Mouse (Mus musculus): Measurements from ENCODE around the gene Tnfsf14. TPM values are rescaled to one million over a fixed set of nuclear protein-coding genes. Genes with fewer than 3 reads are reported as not detected.

Gene Tnfsf14
- polyA plus RNA-seq (2015; fragmentation: Nextera tagmentation; extraction: Ambion mirVana), result not detected in 2 replicates

- Histone ChIP-seq H3K4me3 (no peak within 1 kb of the TSS), H3K27me3 (replicated peaks) (no peaks in the 10 kb centered on the region), H3K4me1 (no peaks in the 10 kb centered on the region), H3K9ac (no peak within 1 kb of the TSS), H3K27ac (no peak within 1 kb of the TSS), H3K4me2 (no peak within 1 kb of the TSS), H3K9me3 (no peaks in the 10 kb centered on the region), H3K36me3 (replicated peaks) (no peaks in the 10 kb centered on the region)
- ATAC-seq (replicated peaks), result no peak
- 83% methylated on average over 11 of the region's 11 CpGs for WGBS
These were observed at the start of gene Tnfsf14 for GRCm38 (mm10) chr17:57194041-57194507. Tnfsf14 (minus strand) TSS chr17:57194177.

- Histone ChIP-seq H3K9me3 (no peaks in the 10 kb centered on the region), H3K36me3 (replicated peaks) (0 out of 2 replicates have a peak, but pooled peaks cover 8% of the 10 kb centered on the region), H3K9ac (no peak overlapping the region), H3K27me3 (replicated peaks) (no peaks in the 10 kb centered on the region), H3K4me1 (no peaks in the 10 kb centered on the region), H3K27ac (no peak overlapping the region), H3K4me3 (no peak overlapping the region), H3K4me2 (no peak overlapping the region)
- ATAC-seq (replicated peaks), result no peak
- 93% methylated on average over 9 of the region's 9 CpGs for whole genome bisulfite sequencing
These were observed 43.2 kb upstream of the Tnfsf14 start for GRCm38 (mm10) chr17:57237181-57237580.

- no peak for ATAC-seq (replicated peaks)
- WGBS, result 91% methylated on average over 5 of the region's 5 CpGs
These were observed 41.8 kb upstream of the Tnfsf14 start for GRCm38 (mm10) chr17:57235803-57236202.

GRCm38 (mm10) chr17:57234254-57234928, 40.4 kb upstream of the Tnfsf14 start:
- no peak overlapping the region for H3K27ac ChIP-seq
- H3K4me2 ChIP-seq, result no peak overlapping the region
- H3K9me3 ChIP-seq, result no peaks in the 10 kb centered on the region
- H3K4me3 ChIP-seq, result no peak overlapping the region
- H3K27me3 ChIP-seq (replicated peaks), result no peaks in the 10 kb centered on the region
- 85% methylated on average over 12 of the region's 12 CpGs for WGBS
- no peak overlapping the region for H3K9ac ChIP-seq
- no peaks in the 10 kb centered on the region for H3K4me1 ChIP-seq
- 0 out of 2 replicates have a peak, but pooled peaks cover 5% of the 10 kb centered on the region for H3K36me3 ChIP-seq (replicated peaks)
- no peak for ATAC-seq (replicated peaks)

More at GRCm38 (mm10) chr17:57235803-57236202, 41.8 kb upstream of the Tnfsf14 start:
- Histone ChIP-seq H3K4me2 (no peak overlapping the region), H3K9me3 (no peaks in the 10 kb centered on the region), H3K9ac (no peak overlapping the region), H3K4me1 (no peaks in the 10 kb centered on the region), H3K36me3 (replicated peaks) (0 out of 2 replicates have a peak, but pooled peaks cover 5% of the 10 kb centered on the region), H3K27ac (no peak overlapping the region), H3K27me3 (replicated peaks) (no peaks in the 10 kb centered on the region), H3K4me3 (no peak overlapping the region)

- no peak overlapping the region for H3K27ac ChIP-seq
- ATAC-seq (replicated peaks), result no peak
- no peaks in the 10 kb centered on the region for H3K4me1 ChIP-seq
- H3K4me3 ChIP-seq, result no peak overlapping the region
- no peaks in the 10 kb centered on the region for H3K9me3 ChIP-seq
- no peak overlapping the region for H3K9ac ChIP-seq
- WGBS, result 50% methylated on average over 7 of the region's 7 CpGs
- no peaks in the 10 kb centered on the region for H3K27me3 ChIP-seq (replicated peaks)
- H3K36me3 ChIP-seq (replicated peaks), result 0 out of 2 replicates have a peak, but pooled peaks cover 5% of the 10 kb centered on the region
- no peak overlapping the region for H3K4me2 ChIP-seq
These were observed 39.1 kb upstream of the Tnfsf14 start for GRCm38 (mm10) chr17:57233038-57233437.

GRCm38 (mm10) chr17:57232200-57232599, 38.2 kb upstream of the Tnfsf14 start:
- Histone ChIP-seq H3K27me3 (replicated peaks) (no peaks in the 10 kb centered on the region), H3K4me1 (no peaks in the 10 kb centered on the region), H3K36me3 (replicated peaks) (no peaks in the 10 kb centered on the region), H3K4me3 (no peak overlapping the region), H3K9ac (no peak overlapping the region), H3K9me3 (no peaks in the 10 kb centered on the region), H3K27ac (no peak overlapping the region), H3K4me2 (no peak overlapping the region)
- WGBS, result 88% methylated on average over 1 of the region's 1 CpGs
- no peak for ATAC-seq (replicated peaks)

- ATAC-seq (replicated peaks), result no peak
- Histone ChIP-seq H3K4me2 (no peak overlapping the region), H3K27me3 (replicated peaks) (no peaks in the 10 kb centered on the region), H3K9me3 (no peaks in the 10 kb centered on the region), H3K27ac (no peak overlapping the region), H3K4me1 (no peaks in the 10 kb centered on the region), H3K4me3 (no peak overlapping the region), H3K9ac (no peak overlapping the region), H3K36me3 (replicated peaks) (no peaks in the 10 kb centered on the region)
These were observed 37.4 kb upstream of the Tnfsf14 start for GRCm38 (mm10) chr17:57231321-57231771.

- WGBS, result 66% methylated on average over 6 of the region's 6 CpGs
- ATAC-seq (replicated peaks), result no peak
- H3K36me3 ChIP-seq (replicated peaks), result no peaks in the 10 kb centered on the region
- H3K27me3 ChIP-seq (replicated peaks), result no peaks in the 10 kb centered on the region
- H3K4me1 ChIP-seq, result no peaks in the 10 kb centered on the region
- no peak overlapping the region for H3K4me3 ChIP-seq
- H3K9ac ChIP-seq, result no peak overlapping the region
- no peak overlapping the region for H3K4me2 ChIP-seq
- H3K9me3 ChIP-seq, result no peaks in the 10 kb centered on the region
- H3K27ac ChIP-seq, result no peak overlapping the region
These were observed 36.8 kb upstream of the Tnfsf14 start for GRCm38 (mm10) chr17:57230728-57231125.

- no peaks in the 10 kb centered on the region for H3K27me3 ChIP-seq (replicated peaks)
- no peaks in the 10 kb centered on the region for H3K9me3 ChIP-seq
- 82% methylated on average over 15 of the region's 15 CpGs for WGBS
- H3K27ac ChIP-seq, result no peak overlapping the region
- H3K9ac ChIP-seq, result no peak overlapping the region
- H3K36me3 ChIP-seq (replicated peaks), result no peaks in the 10 kb centered on the region
- no peak for ATAC-seq (replicated peaks)
- no peaks in the 10 kb centered on the region for H3K4me1 ChIP-seq
- H3K4me2 ChIP-seq, result no peak overlapping the region
- no peak overlapping the region for H3K4me3 ChIP-seq
These were observed 36.1 kb upstream of the Tnfsf14 start for GRCm38 (mm10) chr17:57229851-57230727.

GRCm38 (mm10) chr17:57228873-57229272, 34.9 kb upstream of the Tnfsf14 start:
- Histone ChIP-seq H3K9ac (no peak overlapping the region), H3K4me2 (no peak overlapping the region), H3K36me3 (replicated peaks) (no peaks in the 10 kb centered on the region), H3K9me3 (no peaks in the 10 kb centered on the region), H3K27ac (no peak overlapping the region), H3K4me3 (no peak overlapping the region), H3K4me1 (no peaks in the 10 kb centered on the region), H3K27me3 (replicated peaks) (no peaks in the 10 kb centered on the region)
- ATAC-seq (replicated peaks), result no peak
- WGBS, result 80% methylated on average over 3 of the region's 3 CpGs

- no peaks in the 10 kb centered on the region for H3K4me1 ChIP-seq
- no peak within 1 kb of the TSS for H3K27ac ChIP-seq
- WGBS, result 81% methylated on average over 3 of the region's 3 CpGs
- ATAC-seq (replicated peaks), result no peak
- no peaks in the 10 kb centered on the region for H3K36me3 ChIP-seq (replicated peaks)
- no peak within 1 kb of the TSS for H3K9ac ChIP-seq
- H3K9me3 ChIP-seq, result no peaks in the 10 kb centered on the region
- H3K27me3 ChIP-seq (replicated peaks), result no peaks in the 10 kb centered on the region
- no peak within 1 kb of the TSS for H3K4me3 ChIP-seq
- H3K4me2 ChIP-seq, result no peak within 1 kb of the TSS
These were observed 34.0 kb upstream of the Tnfsf14 start, which contains the start of gene C3 for GRCm38 (mm10) chr17:57228014-57228413. C3 (minus strand) TSS chr17:57228136.

- 83% methylated on average over 2 of the region's 2 CpGs for WGBS
- Histone ChIP-seq H3K4me1 (no peaks in the 10 kb centered on the region), H3K36me3 (replicated peaks) (no peaks in the 10 kb centered on the region), H3K27ac (no peak overlapping the region), H3K9me3 (no peaks in the 10 kb centered on the region), H3K4me3 (no peak overlapping the region), H3K9ac (no peak overlapping the region), H3K4me2 (no peak overlapping the region), H3K27me3 (replicated peaks) (no peaks in the 10 kb centered on the region)
- no peak for ATAC-seq (replicated peaks)
These were observed 33.5 kb upstream of the Tnfsf14 start for GRCm38 (mm10) chr17:57227468-57227867.

Data from midbrain, embryonic 15.5 days (tissue).